Mouse (Mus musculus) ovary, adult 2 months (tissue): ENCODE data around the gene Gm12789. TPM values are rescaled to one million over a fixed set of nuclear protein-coding genes. Genes with fewer than 3 reads are reported as not detected.

Source experiments
- polyA plus RNA-seq: library from polyadenylated mRNA; depleted of rRNA; stranded (reverse); fragments of >200 nt; gene quantifications from 2 replicates; pipeline ENCODE4 v1.2.3, GENCODE M21; 2012; rRNA removed

The Gm12789 gene
- polyA plus RNA-seq = not detected in 2 replicates

DNA sequence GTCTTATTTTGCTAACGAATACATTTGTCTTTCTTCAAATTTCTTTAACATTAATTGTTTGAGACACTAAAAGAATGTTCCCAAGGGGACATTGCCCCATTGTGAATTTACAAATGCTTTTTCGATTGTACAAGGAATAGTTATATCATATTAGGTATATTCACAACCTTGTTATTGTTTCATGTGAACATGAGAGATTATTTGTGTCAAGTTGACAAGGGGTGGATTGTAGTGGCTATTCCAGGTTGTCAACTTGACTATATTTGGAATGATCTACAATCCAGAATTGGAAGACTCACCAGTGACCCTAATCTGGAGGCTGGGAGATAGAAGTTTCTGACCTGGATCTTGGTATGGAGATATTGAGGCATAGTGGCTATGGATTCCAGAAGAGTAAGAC lies at the start of gene Gm12789:
Gm12789 (plus strand) TSS at position 301 of the 400 bp plus-strand sequence.

DNA sequence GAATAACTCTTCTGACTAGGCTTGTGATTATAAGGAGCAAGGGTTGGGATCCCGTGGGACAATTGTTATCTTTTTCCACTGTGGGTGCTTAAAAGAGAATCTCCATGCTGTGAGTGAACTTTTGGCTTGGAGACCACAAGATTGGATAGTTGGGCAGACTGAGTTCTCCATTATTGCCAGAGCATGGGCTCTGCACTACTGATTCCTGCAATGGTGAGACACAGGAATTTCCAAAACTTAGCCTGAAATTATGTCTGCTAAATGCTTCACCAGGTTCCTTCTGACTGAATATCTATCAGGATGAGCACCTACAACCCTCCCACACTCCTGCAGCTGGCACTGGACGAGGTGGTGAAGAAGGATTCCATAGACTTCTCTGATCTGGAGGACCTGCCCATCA lies 46.3 kb upstream of the Gm12789 start, which contains the start of gene Gm12794:
Gm12794 (plus strand) TSS at position 301 of the 400 bp plus-strand sequence.

DNA sequence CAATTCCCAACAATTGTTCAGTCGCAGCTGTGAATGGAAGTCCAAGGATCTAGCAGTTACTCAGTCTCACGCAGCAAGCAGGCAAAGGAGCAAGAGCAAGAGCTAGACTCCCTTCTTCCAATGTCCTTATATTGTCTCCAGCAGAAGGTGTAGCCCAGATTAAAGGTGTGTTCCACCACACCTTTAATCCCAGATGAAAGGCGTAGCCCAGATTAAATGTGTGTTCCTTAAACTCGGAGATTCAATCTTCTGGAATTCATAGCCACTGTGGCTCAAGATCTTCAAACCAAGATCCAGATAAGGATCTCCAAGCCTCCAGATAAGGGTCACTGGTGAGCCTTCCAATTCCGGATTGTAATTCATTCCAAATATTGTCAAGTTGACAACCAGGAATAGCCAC lies 5.5 kb upstream of the Gm12789 start, which contains the start of gene Gm12790:
Gm12790 (minus strand) TSS at position 101 of the 400 bp plus-strand sequence.

Other genes with a start within 250 kb of the Gm12789 start
- gene B020004J07Rik, start 142.6 kb upstream of the Gm12789 start, polyA plus RNA-seq = not detected in 2 replicates
- gene C130073F10Rik, start 92.8 kb upstream of the Gm12789 start, polyA plus RNA-seq = not detected in 2 replicates
- gene Gm12800, start 77.5 kb upstream of the Gm12789 start, polyA plus RNA-seq = not detected in 2 replicates
- gene Gm12794, start 46.2 kb upstream of the Gm12789 start, polyA plus RNA-seq = not detected in 2 replicates
- not detected in 2 replicates for gene Gm12790, start 5.6 kb upstream of the Gm12789 start, polyA plus RNA-seq
- 3.3 and 3.5 TPM in 2 replicates for gene Pde4b, start 100.9 kb downstream of the Gm12789 start, polyA plus RNA-seq